8 mouse cellular contexts compared by ENCODE assay signal in genomic region chrX:20687519-20688067, GRCm38 (mm10). TPM values are rescaled to one million over a fixed set of nuclear protein-coding genes. Genes with fewer than 3 reads are reported as not detected.
DNase-seq lines count a peak whose midpoint lies in the region; ATAC-seq and TF ChIP-seq lines count a peak whose summit lies in the region.

Cdk16 (plus strand) TSS chrX:20687954.

- peak within 1 kb of the TSS; percentile 62 for H3K4me2 ChIP-seq in forebrain, embryonic 12.5 days
- H3K4me2 ChIP-seq in heart, postnatal 0 days (ENCODE audit: low read depth, low read length): peak within 1 kb of the TSS; percentile 73

- no peaks in the 10 kb centered on the region for H3K27me3 ChIP-seq in ES-Bruce4 (ENCODE audit: control insufficient read depth, insufficient read depth, low read length, poor library complexity, severe bottlenecking)
- H3K27me3 ChIP-seq in forebrain, embryonic 12.5 days: no peaks in the 10 kb centered on the region
- no peaks in the 10 kb centered on the region for H3K27me3 ChIP-seq in heart, postnatal 0 days (ENCODE audit: control insufficient read depth, insufficient read depth, low read length)

- no peaks in the 10 kb centered on the region for H3K4me1 ChIP-seq in ES-Bruce4 (ENCODE audit: control insufficient read depth, insufficient read depth, low read length)
- H3K4me1 ChIP-seq in forebrain, embryonic 12.5 days: peaks cover 16% of the 10 kb centered on the region
- peaks cover 6% of the 10 kb centered on the region; the same call in 1 of the 2 replicates for H3K4me1 ChIP-seq in heart, postnatal 0 days (ENCODE audit: control insufficient read depth, insufficient read depth)
- H3K4me1 ChIP-seq in lung, adult 2 months (ENCODE audit: control insufficient read depth, insufficient read depth, low read length): peaks cover 8% of the 10 kb centered on the region; the same call in 1 of the 2 replicates

- H3K9me3 ChIP-seq in ES-Bruce4 (replicated peaks; ENCODE audit: control insufficient read depth, insufficient read depth, low read length, poor library complexity, severe bottlenecking): no peaks in the 10 kb centered on the region
- H3K9me3 ChIP-seq in forebrain, embryonic 12.5 days: no peaks in the 10 kb centered on the region; the same call in 1 of the 2 replicates
- no peaks in the 10 kb centered on the region for H3K9me3 ChIP-seq in heart, postnatal 0 days (replicated peaks; ENCODE audit: control insufficient read depth, low read length)

- H3K27ac ChIP-seq in ES-Bruce4 (ENCODE audit: insufficient read depth, low read length): peak within 1 kb of the TSS; percentile 95
- peak within 1 kb of the TSS; percentile 98 for H3K27ac ChIP-seq in forebrain, embryonic 12.5 days
- peak within 1 kb of the TSS; percentile 100 for H3K27ac ChIP-seq in heart, postnatal 0 days (ENCODE audit: low read depth)

- no peak for TF ChIP-seq EP300 in ES-Bruce4 (IDR thresholded peaks at IDR 0.05; ENCODE audit: insufficient read depth, low read depth, low read length)
- no peak for TF ChIP-seq EP300 in heart, postnatal 0 days (IDR thresholded peaks at IDR 0.05; ENCODE audit: low read depth)

- H3K9ac ChIP-seq in ES-Bruce4 (ENCODE audit: low read depth, poor library complexity, severe bottlenecking): peak within 1 kb of the TSS; percentile 98
- H3K9ac ChIP-seq in forebrain, embryonic 12.5 days: peak within 1 kb of the TSS; percentile 74
- peak within 1 kb of the TSS; percentile 96 for H3K9ac ChIP-seq in heart, postnatal 0 days (replicated peaks; ENCODE audit: low read depth, low read length)

- peaks cover 3% of the 10 kb centered on the region; the same call in 1 of the 2 replicates for H3K36me3 ChIP-seq in ES-Bruce4 (ENCODE audit: control insufficient read depth, insufficient read depth, low read length, poor library complexity, severe bottlenecking)
- peaks cover 14% of the 10 kb centered on the region for H3K36me3 ChIP-seq in forebrain, embryonic 12.5 days (replicated peaks)
- H3K36me3 ChIP-seq in heart, postnatal 0 days (replicated peaks; ENCODE audit: control insufficient read depth, insufficient read depth, low read length): peaks cover 1% of the 10 kb centered on the region

- peak within 1 kb of the TSS; percentile 82 for H3K4me3 ChIP-seq in ES-Bruce4 (ENCODE audit: low read depth, low read length)
- H3K4me3 ChIP-seq in forebrain, embryonic 12.5 days (replicated peaks): peak within 1 kb of the TSS; percentile 65
- peak within 1 kb of the TSS; percentile 67 for H3K4me3 ChIP-seq in heart, postnatal 0 days (ENCODE audit: low read depth, low read length)
- peak within 1 kb of the TSS; percentile 88 for H3K4me3 ChIP-seq in lung, adult 2 months (replicated peaks; ENCODE audit: extremely low read depth, low read depth, low read length)

- ATAC-seq in forebrain, embryonic 12.5 days (ENCODE audit: low FRiP score): peak; percentile 95
- peak; percentile 87 for ATAC-seq in heart, postnatal 0 days (ENCODE audit: insufficient read depth, low read depth)
- ATAC-seq in neutrophil, adult 5-6 weeks (ENCODE audit: extremely low read depth, insufficient number of reproducible peaks, low FRiP score, poor library complexity, severe bottlenecking): peak; percentile 93

- 27% methylated on average over 16 of the region's 16 CpGs for whole genome bisulfite sequencing in forebrain, embryonic 12.5 days
- 14% methylated on average over 16 of the region's 16 CpGs for WGBS in heart, postnatal 0 days
- WGBS in lung, adult 2 months: 24% methylated on average over 16 of the region's 16 CpGs

- peak; percentile 86 for DNase-seq in c-Kit-positive CD71-positive TER-119-positive erythroid progenitor cells, embryonic 14.5 days (ENCODE audit: low spot score)
- peak; percentile 95 for DNase-seq in heart, postnatal 0 days (ENCODE audit: low spot score)
- DNase-seq in layer of hippocampus, adult 18-20 months (ENCODE audit: low spot score in 2 of 2): peak; percentile 84 to 88
- DNase-seq in lung, adult 2 months: peak; percentile 72
- DNase-seq in thymus, adult 18-20 months: peak; percentile 76 to 87

- no peak for TF ChIP-seq CTCF in ES-Bruce4 (IDR thresholded peaks at IDR 0.05; ENCODE audit: low read depth, low read length)
- TF ChIP-seq CTCF in heart, postnatal 0 days (IDR thresholded peaks at IDR 0.05; ENCODE audit: low read depth): no peak
- TF ChIP-seq CTCF in lung, adult 2 months (IDR thresholded peaks at IDR 0.05; ENCODE audit: insufficient read depth, low read length): no peak

- no peak for TF ChIP-seq POLR2A in ES-Bruce4 (IDR thresholded peaks at IDR 0.05; ENCODE audit: insufficient read depth, low read length)
- TF ChIP-seq POLR2A in lung, adult 2 months (IDR thresholded peaks at IDR 0.05; ENCODE audit: borderline replicate concordance, extremely low read depth, low read depth, low read length): 0 out of 2 replicates have a peak, but pooled peaks have one; percentile 11

RNA-seq across cellular contexts. Expression of gene Cdk16, which starts in this region (rescaled TPM):
- 83.3 and 94.9 TPM in 2 replicates for polyA plus RNA-seq in ES-Bruce4 (2011; ENCODE audit: insufficient read depth, insufficient read length, low read depth, missing spikeins)
- 136 and 142 TPM in 2 replicates for polyA plus RNA-seq in forebrain, embryonic 12.5 days (2016; fragmentation: Nextera tagmentation; extraction: Ambion mirVana)
- total RNA-seq in heart, postnatal 0 days (2014; rRNA removed; ENCODE audit: low replicate concordance): 154 and 171 TPM in 2 replicates
- 83.1 and 83.4 TPM in 2 replicates for polyA plus RNA-seq in heart, postnatal 0 days (2015; fragmentation: Nextera tagmentation; extraction: Ambion mirVana)
- 100 to 1,000 TPM; 197 to 200 TPM for total RNA-seq in layer of hippocampus, adult 18-20 months (2021)
- 138 and 154 TPM in 2 replicates for polyA plus RNA-seq in lung, adult 2 months (2012; rRNA removed)
- total RNA-seq in neutrophil, adult 5-6 weeks (2017): 65.8 and 67.2 TPM in 2 replicates

Comparison
In these comparisons a context has a peak if more than half of its experiments do, and no peak if none do; other contexts are left out.
1. Peak in every context shown above with its lines: DNase-seq, ATAC-seq, H3K4me3 ChIP-seq and H3K27ac ChIP-seq.